Mouse (Mus musculus): ENCODE data around the gene Asb5. TPM values are rescaled to one million over a fixed set of nuclear protein-coding genes. Genes with fewer than 3 reads are reported as not detected.
"Not testable (repeated sequence)": the region's sequence is repeated elsewhere in the genome, so short reads cannot be mapped to it uniquely, and the experiment has no call there.

The Asb5 gene
- total RNA-seq, 2 experiments from 2014 or later: 7.5 to 11.4 TPM

DNA sequence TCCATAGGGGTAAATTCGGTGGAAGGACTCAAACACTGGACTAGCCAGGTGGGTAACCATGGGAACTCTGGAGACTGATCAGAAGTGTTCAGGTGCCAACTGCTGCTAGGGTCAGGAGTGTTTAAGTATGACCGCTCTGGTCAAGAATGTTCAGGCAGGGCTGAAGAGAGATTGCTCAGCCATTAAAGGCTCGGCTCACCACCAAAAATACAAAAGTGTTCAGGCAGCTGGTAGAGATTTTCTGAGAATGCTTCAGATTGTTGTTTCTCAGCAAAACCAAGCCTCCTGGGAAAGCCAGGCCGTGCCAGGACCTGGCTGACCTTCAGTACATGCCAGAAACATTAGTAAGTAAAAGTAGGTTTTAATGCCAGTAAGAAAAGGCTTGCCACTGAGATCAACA, 80.9 kb downstream of the Asb5 start:
- intact Hi-C loops (cut with DNase I): no loop called here
- DNase-seq: peak; percentile 59

DNA sequence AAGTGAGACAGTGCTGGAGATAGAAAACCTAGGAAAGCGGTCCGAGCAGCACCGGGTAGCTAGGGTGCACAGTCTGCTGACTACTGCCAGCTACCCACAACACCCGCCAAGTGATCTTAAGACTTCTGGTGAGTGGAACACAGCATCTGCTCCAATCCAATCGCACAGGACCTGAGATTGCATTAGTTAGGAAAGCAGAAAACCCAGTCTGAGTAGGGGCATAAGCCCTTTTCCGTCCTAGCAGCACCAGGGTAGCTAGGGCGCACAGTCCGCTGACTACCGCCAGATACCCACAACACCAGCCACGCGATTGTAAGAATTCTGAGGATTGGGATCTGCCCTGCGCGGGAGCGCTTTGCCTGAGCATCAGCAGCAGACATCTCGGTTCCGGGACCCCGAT, 87.3 kb downstream of the Asb5 start:
- intact Hi-C loops (cut with DNase I); DNase-seq: not testable (repeated sequence)

Other genes with a start within 250 kb of the Asb5 start
- 10 to 100 TPM; 30.3 to 39.1 TPM for gene Spcs3, start 418 bp downstream of the Asb5 start, total RNA-seq (2021)
- not detected for gene Spata4, start 71.2 kb downstream of the Asb5 start, total RNA-seq (2021)

Data from heart, postnatal 10 days (tissue).